Comparison of ENCODE assay signal across 8 mouse cellular contexts in genomic region chr7:130691931-130692330, GRCm38 (mm10).
DNase-seq lines count a peak whose midpoint lies in the region; ATAC-seq and TF ChIP-seq lines count a peak whose summit lies in the region.

No protein-coding gene starts in this region.

- WGBS in limb, embryonic 14.5 days = 19% methylated on average over 2 of the region's 2 CpGs
- WGBS in stomach, postnatal 0 days = 6% methylated on average over 2 of the region's 2 CpGs

- no peak for TF ChIP-seq POLR2A in limb, embryonic 14.5 days (IDR thresholded peaks at IDR 0.05; ENCODE audit: borderline replicate concordance, extremely low read depth, insufficient read depth, insufficient read length)

- H3K9ac ChIP-seq in limb, embryonic 14.5 days (ENCODE audit: low read depth, low read length, severe bottlenecking) = peak overlapping the region; percentile 89
- H3K9ac ChIP-seq in stomach, postnatal 0 days (ENCODE audit: low read length) = peak overlapping the region; percentile 48

- peak overlapping the region; percentile 88 for H3K4me2 ChIP-seq in limb, embryonic 14.5 days (replicated peaks; ENCODE audit: low read depth, low read length, severe bottlenecking)
- H3K4me2 ChIP-seq in stomach, postnatal 0 days (replicated peaks; ENCODE audit: low read depth) = peak overlapping the region; percentile 34; the same call in 1 of the 2 replicates

- H3K27ac ChIP-seq in limb, embryonic 14.5 days (replicated peaks; ENCODE audit: low read depth, low read length) = peak overlapping the region; percentile 95
- 0 out of 2 replicates have a peak overlapping the region, but pooled peaks have one; percentile 35 for H3K27ac ChIP-seq in stomach, postnatal 0 days (replicated peaks)

- peak; percentile 16 for DNase-seq in embryo, embryonic 10.5 days (ENCODE audit: low spot score)
- no peak for DNase-seq in embryo, embryonic 11 days
- peak; percentile 25 for DNase-seq in thymus, postnatal 4 days
- no peak for DNase-seq in thymus, postnatal 25 days
- DNase-seq in limb, embryonic 14.5 days (ENCODE audit: low spot score) = peak; percentile 28
- no peak for DNase-seq in stomach, postnatal 0 days (ENCODE audit: low spot score)
- DNase-seq in spleen, postnatal 4 days (ENCODE audit: low spot score in 2 of 2) = no peak

- no peak for TF ChIP-seq EP300 in stomach, postnatal 0 days (optimal IDR thresholded peaks at IDR 0.05)

- no peak for TF ChIP-seq CTCF in stomach, postnatal 0 days (IDR thresholded peaks at IDR 0.05; ENCODE audit: low read depth)

- H3K4me3 ChIP-seq in limb, embryonic 14.5 days (replicated peaks; ENCODE audit: low read length) = peak overlapping the region; percentile 67
- 0 out of 2 replicates have a peak overlapping the region, but pooled peaks have one; percentile 49 for H3K4me3 ChIP-seq in stomach, postnatal 0 days (ENCODE audit: low read depth, low read length)

- H3K27me3 ChIP-seq in limb, embryonic 14.5 days (ENCODE audit: control insufficient read depth, insufficient read depth, low read length) = no peaks in the 10 kb centered on the region
- H3K27me3 ChIP-seq in stomach, postnatal 0 days (ENCODE audit: control insufficient read depth, insufficient read depth, low read length) = no peaks in the 10 kb centered on the region

- H3K36me3 ChIP-seq in limb, embryonic 14.5 days (ENCODE audit: control insufficient read depth, insufficient read depth, low read length) = no peaks in the 10 kb centered on the region
- no peaks in the 10 kb centered on the region for H3K36me3 ChIP-seq in stomach, postnatal 0 days (ENCODE audit: control insufficient read depth, insufficient read depth, low read length)

- peaks cover 34% of the 10 kb centered on the region for H3K4me1 ChIP-seq in limb, embryonic 14.5 days (ENCODE audit: control insufficient read depth, insufficient read depth, low read length)
- peaks cover 6% of the 10 kb centered on the region for H3K4me1 ChIP-seq in stomach, postnatal 0 days (replicated peaks; ENCODE audit: control insufficient read depth, insufficient read depth)

- ATAC-seq in limb, embryonic 14.5 days (ENCODE audit: low FRiP score, low read depth) = 0 out of 2 replicates have a peak, but pooled peaks have one; percentile 1
- ATAC-seq in stomach, postnatal 0 days (ENCODE audit: low FRiP score, low TSS enrichment) = no peak
- ATAC-seq in inflammation-experienced regulatory T-cells, adult 6 months = no peak

- no peaks in the 10 kb centered on the region for H3K9me3 ChIP-seq in limb, embryonic 14.5 days (ENCODE audit: control insufficient read depth, low read length)
- no peaks in the 10 kb centered on the region for H3K9me3 ChIP-seq in stomach, postnatal 0 days (ENCODE audit: control insufficient read depth, low read length)

Comparison
In these comparisons a context has a peak if more than half of its experiments do, and no peak if none do; other contexts are left out.
1. DNase-seq: peak in embryo, embryonic 10.5 days (single experiment), thymus, postnatal 4 days (single experiment) and limb, embryonic 14.5 days (single experiment); none in embryo, embryonic 11 days (single experiment), thymus, postnatal 25 days (single experiment), stomach, postnatal 0 days (single experiment) and spleen, postnatal 4 days (0 of 2).